Mouse (Mus musculus) lung, postnatal 0 days (tissue): ENCODE results near the gene Zswim7.

Experiments used
- CTCF ChIP-seq: IDR thresholded peaks from 2 replicates; pipeline ENCODE4 v1.5.1; 2016; ENCODE audit warnings: antibody characterized with exemption, mild to moderate bottlenecking
- EP300 ChIP-seq: IDR thresholded peaks from 2 replicates; pipeline ENCODE4 v1.6.1; 2016; ENCODE audit warnings: antibody characterized with exemption, mild to moderate bottlenecking, control low read depth

GRCm38 (mm10) chr11:62220756-62221510, 60.2 kb downstream of the Zswim7 start:
- TF ChIP-seq CTCF: no peak
- no peak for TF ChIP-seq EP300
